Mouse (Mus musculus) embryonic facial prominence, embryonic 12.5 days (tissue): ENCODE results near the gene Cit. TPM values are rescaled to one million over a fixed set of nuclear protein-coding genes. Genes with fewer than 3 reads are reported as not detected.

Experiments used
- ATAC-seq: fragments of 200-750 bp; cut with Nextera tagmentation; 2 replicates; pipeline ENCODE4 v1.8.0; 2017; ENCODE audit not compliant: insufficient number of reproducible peaks, insufficient read depth, low FRiP score, low TSS enrichment
- H3K27ac ChIP-seq: fragments of 300-500 bp; sonication (generic); 2 replicates; pipeline ENCODE4 v1.5.1; 2016; ENCODE audit warnings: mild to moderate bottlenecking
- H3K27me3 ChIP-seq: fragments of 300-500 bp; sonication (generic); 2 replicates; pipeline ENCODE4 v1.6.1; 2016; ENCODE audit warnings: mild to moderate bottlenecking, moderate library complexity
- H3K36me3 ChIP-seq: fragments of 300-500 bp; sonication (generic); 2 replicates; pipeline ENCODE4 v1.6.1; 2016; ENCODE audit warnings: mild to moderate bottlenecking
- H3K4me1 ChIP-seq: fragments of 300-500 bp; sonication (generic); 2 replicates; pipeline ENCODE4 v1.6.1; 2016
- H3K4me2 ChIP-seq: fragments of 300-500 bp; sonication (generic); replicated peaks from 2 replicates; pipeline ENCODE4 v1.6.1; 2016; ENCODE audit warnings: mild to moderate bottlenecking, moderate library complexity
- H3K4me3 ChIP-seq: fragments of 300-500 bp; sonication (generic); 2 replicates; pipeline ENCODE4 v1.5.1; 2016; ENCODE audit warnings: mild to moderate bottlenecking
- H3K9ac ChIP-seq: fragments of 300-500 bp; sonication (generic); 2 replicates; pipeline ENCODE4 v1.6.1; 2016; ENCODE audit warnings: mild to moderate bottlenecking, moderate library complexity
- H3K9me3 ChIP-seq: fragments of 300-500 bp; sonication (generic); 2 replicates; pipeline ENCODE4 v1.6.1; 2016; ENCODE audit warnings: mild to moderate bottlenecking, moderate library complexity
- WGBS: fragments of 180-500 bp; shearing (Covaris S2); methylation state at CpG from one replicate; pipeline ENCODE4 v1.1.7; 2016; 5-methylcytosine and 5-hydroxymethylcytosine counted together
- polyA plus RNA-seq: library from polyadenylated mRNA; unstranded; fragments of >200 nt; fragmentation: Nextera tagmentation; extraction: Ambion mirVana; gene quantifications from 2 replicates; pipeline ENCODE4 v1.2.1, GENCODE M21; 2016

Cit gene
- polyA plus RNA-seq, 1 experiment from 2014 or later, result 36.3 TPM

DNA sequence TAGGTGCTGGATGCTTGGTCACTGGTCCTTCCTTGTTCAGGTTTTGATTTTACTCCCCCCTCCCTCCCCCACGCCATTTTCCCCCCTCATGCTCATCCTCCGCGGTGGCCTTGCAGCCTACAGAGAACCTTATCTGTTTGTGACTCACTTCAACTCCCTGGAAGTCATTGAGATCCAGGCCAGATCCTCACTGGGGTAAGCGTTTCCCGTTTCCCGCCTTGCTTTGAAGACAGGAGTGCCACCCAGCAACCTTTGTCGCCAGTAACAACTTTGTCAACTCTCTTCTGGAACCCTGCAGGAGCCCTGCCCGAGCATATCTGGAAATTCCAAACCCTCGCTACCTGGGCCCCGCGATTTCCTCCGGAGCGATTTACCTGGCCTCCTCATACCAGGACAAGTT, 152.3 kb downstream of the Cit start:
- Histone ChIP-seq H3K4me2 (no peak overlapping the region), H3K9ac (no peak overlapping the region), H3K4me3 (no peak overlapping the region), H3K27ac (no peak overlapping the region), H3K9me3 (no peaks in the 10 kb centered on the region), H3K4me1 (no peaks in the 10 kb centered on the region), H3K36me3 (peaks cover 35% of the 10 kb centered on the region), H3K27me3 (no peaks in the 10 kb centered on the region)
- WGBS, result 78% methylated on average over 13 of the region's 13 CpGs
- ATAC-seq, result no peak

DNA sequence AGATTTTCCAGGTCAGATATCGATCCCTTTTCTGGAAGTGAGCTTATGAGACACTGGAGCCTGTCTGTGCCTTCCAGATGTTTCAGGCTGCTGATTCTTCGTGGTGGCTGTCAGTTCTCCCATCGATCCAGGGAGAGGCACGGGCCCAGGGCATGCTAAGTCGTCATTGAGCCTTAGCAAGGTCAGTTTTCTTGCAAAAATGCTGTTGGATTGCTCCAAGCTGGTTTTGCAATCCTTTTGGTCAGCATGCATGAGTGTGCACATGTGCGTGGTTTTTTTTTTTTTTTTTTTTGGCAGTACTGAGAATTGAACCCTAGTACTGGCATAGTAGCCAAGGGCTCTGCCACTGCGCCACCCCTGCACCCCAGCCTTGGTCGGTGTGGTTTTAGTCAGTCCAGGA, 158.1 kb downstream of the Cit start:
- Histone ChIP-seq H3K9me3 (no peaks in the 10 kb centered on the region), H3K4me3 (no peak overlapping the region), H3K27ac (no peak overlapping the region), H3K9ac (no peak overlapping the region), H3K36me3 (0 out of 2 replicates have a peak, but pooled peaks cover 6% of the 10 kb centered on the region), H3K27me3 (no peaks in the 10 kb centered on the region), H3K4me1 (0 out of 2 replicates have a peak, but pooled peaks cover 4% of the 10 kb centered on the region), H3K4me2 (no peak overlapping the region)
- WGBS, result 76% methylated on average over 8 of the region's 8 CpGs
- no peak for ATAC-seq

- H3K4me3 ChIP-seq, result no peak overlapping the region
- no peak for ATAC-seq
- H3K27me3 ChIP-seq, result no peaks in the 10 kb centered on the region
- H3K4me1 ChIP-seq, result 0 out of 2 replicates have a peak, but pooled peaks cover 4% of the 10 kb centered on the region
- no peak overlapping the region for H3K4me2 ChIP-seq
- H3K27ac ChIP-seq, result no peak overlapping the region
- H3K9ac ChIP-seq, result no peak overlapping the region
- no peaks in the 10 kb centered on the region for H3K9me3 ChIP-seq
- H3K36me3 ChIP-seq, result 0 out of 2 replicates have a peak, but pooled peaks cover 6% of the 10 kb centered on the region
- WGBS, result 40% methylated on average over 13 of the region's 13 CpGs
These were observed 158.7 kb downstream of the Cit start for GRCm38 (mm10) chr5:116003825-116004224.

- no peak overlapping the region for H3K9ac ChIP-seq
- no peaks in the 10 kb centered on the region for H3K9me3 ChIP-seq
- H3K4me2 ChIP-seq, result no peak overlapping the region
- H3K36me3 ChIP-seq, result 0 out of 2 replicates have a peak, but pooled peaks cover 6% of the 10 kb centered on the region
- H3K4me1 ChIP-seq, result 0 out of 2 replicates have a peak, but pooled peaks cover 4% of the 10 kb centered on the region
- H3K27me3 ChIP-seq, result no peaks in the 10 kb centered on the region
- H3K27ac ChIP-seq, result no peak overlapping the region
- 85% methylated on average over 10 of the region's 10 CpGs for WGBS
- ATAC-seq, result no peak
- H3K4me3 ChIP-seq, result no peak overlapping the region
These were observed 159.2 kb downstream of the Cit start for GRCm38 (mm10) chr5:116004271-116004670.

DNA sequence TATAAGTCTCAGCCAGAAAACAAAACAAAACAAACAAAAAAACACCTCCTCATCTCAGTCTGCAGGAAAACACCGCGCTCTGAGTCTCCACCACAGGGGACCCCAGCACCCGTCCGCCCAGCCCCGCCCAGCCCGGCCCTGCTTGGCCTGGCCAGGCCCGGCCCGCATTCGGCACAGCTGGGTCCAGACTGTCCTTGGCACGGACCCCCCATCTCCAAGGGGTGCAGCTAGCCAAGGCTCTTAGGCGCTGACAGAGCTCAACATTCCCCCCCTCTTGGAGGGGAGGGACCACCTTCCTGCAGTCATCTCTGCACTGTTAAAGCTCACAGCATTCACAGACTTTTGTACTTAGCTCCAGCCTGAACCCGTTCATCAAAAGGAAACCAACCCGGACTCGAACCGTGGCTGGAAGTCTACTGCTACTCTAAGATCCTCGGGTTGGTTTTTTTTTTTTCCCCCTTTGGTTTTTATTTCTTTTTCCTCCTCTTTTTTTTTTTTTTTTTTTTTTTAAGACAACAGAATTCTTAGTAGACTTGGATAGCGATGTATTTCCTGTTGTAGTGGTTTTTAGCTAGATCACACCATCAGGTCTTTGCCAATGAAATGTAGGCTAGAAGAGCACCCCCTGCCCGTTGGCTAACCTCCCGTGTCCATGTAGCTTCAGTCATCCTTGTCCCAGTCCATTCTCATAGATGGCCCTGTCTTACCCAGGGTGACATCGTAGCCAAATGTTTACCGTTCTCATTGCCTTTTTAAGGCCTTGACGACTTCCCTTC, 161.4 kb downstream of the Cit start:
- no peak overlapping the region for H3K4me3 ChIP-seq
- H3K27ac ChIP-seq, result no peak overlapping the region
- H3K9me3 ChIP-seq, result no peaks in the 10 kb centered on the region
- H3K9ac ChIP-seq, result no peak overlapping the region
- H3K4me1 ChIP-seq, result 0 out of 2 replicates have a peak, but pooled peaks cover 4% of the 10 kb centered on the region
- H3K36me3 ChIP-seq, result no peaks in the 10 kb centered on the region
- H3K4me2 ChIP-seq, result no peak overlapping the region
- no peak for ATAC-seq
- no peaks in the 10 kb centered on the region for H3K27me3 ChIP-seq
- 68% methylated on average over 22 of the region's 22 CpGs for WGBS

- H3K9ac ChIP-seq, result no peak overlapping the region
- 86% methylated on average over 13 of the region's 13 CpGs for WGBS
- no peaks in the 10 kb centered on the region for H3K9me3 ChIP-seq
- no peaks in the 10 kb centered on the region for H3K27me3 ChIP-seq
- no peak overlapping the region for H3K27ac ChIP-seq
- 0 out of 2 replicates have a peak, but pooled peaks cover under 1% of the 10 kb centered on the region for H3K36me3 ChIP-seq
- H3K4me3 ChIP-seq, result no peak overlapping the region
- no peak for ATAC-seq
- H3K4me2 ChIP-seq, result no peak overlapping the region
- 0 out of 2 replicates have a peak, but pooled peaks cover 4% of the 10 kb centered on the region for H3K4me1 ChIP-seq
These were observed 162.6 kb downstream of the Cit start for GRCm38 (mm10) chr5:116007723-116008122.

- no peak overlapping the region for H3K27ac ChIP-seq
- peaks cover 15% of the 10 kb centered on the region for H3K36me3 ChIP-seq
- H3K4me1 ChIP-seq, result no peaks in the 10 kb centered on the region
- no peak for ATAC-seq
- no peak overlapping the region for H3K4me3 ChIP-seq
- no peaks in the 10 kb centered on the region for H3K9me3 ChIP-seq
- no peak overlapping the region for H3K9ac ChIP-seq
- H3K27me3 ChIP-seq, result no peaks in the 10 kb centered on the region
- WGBS, result 55% methylated on average over 15 of the region's 15 CpGs
- no peak overlapping the region for H3K4me2 ChIP-seq
These were observed 164.2 kb downstream of the Cit start for GRCm38 (mm10) chr5:116009091-116009851.

DNA sequence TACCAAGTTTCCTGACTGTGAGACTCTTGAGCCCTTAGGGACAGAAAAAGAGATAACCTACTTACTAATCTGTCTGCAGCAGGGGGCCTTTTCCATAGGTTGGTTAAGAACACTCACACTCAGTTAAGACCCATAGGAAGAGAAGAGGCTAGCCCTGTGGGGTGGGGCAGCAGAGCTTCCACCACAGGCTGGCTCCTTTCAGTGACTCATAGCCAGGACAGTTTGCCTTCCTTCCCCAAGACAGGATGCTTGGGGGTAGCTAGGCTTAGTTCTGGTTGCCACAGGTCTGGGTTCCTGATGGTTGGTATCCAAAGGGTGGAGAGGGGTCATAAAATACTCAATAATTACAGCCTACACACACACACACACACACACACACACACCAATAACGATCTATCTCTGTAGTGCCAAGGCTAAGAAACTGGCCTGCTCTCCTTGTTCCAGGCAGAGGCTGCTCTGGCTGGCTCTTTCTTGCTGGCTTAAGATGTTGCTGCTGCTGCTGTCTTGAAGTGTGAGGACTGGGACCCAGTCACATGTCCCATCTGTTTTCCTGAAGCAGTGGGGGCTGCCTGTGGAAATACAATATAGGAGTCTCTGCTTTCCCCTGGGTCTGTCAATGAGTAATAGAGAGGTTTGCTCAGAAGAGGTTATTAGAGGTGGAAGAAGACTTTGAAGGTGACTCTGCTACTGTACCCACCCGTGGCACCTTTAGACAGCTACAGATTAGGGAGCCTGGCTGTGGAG, 165.0 kb downstream of the Cit start:
- Histone ChIP-seq H3K27ac (no peak overlapping the region), H3K4me2 (no peak overlapping the region), H3K9ac (no peak overlapping the region), H3K4me3 (no peak overlapping the region), H3K27me3 (no peaks in the 10 kb centered on the region), H3K9me3 (no peaks in the 10 kb centered on the region), H3K36me3 (peaks cover 23% of the 10 kb centered on the region), H3K4me1 (no peaks in the 10 kb centered on the region)
- 73% methylated on average over 2 of the region's 2 CpGs for WGBS
- no peak for ATAC-seq

GRCm38 (mm10) chr5:116011700-116012099, 166.6 kb downstream of the Cit start:
- 92% methylated on average over 7 of the region's 7 CpGs for WGBS
- no peak for ATAC-seq
- H3K36me3 ChIP-seq, result peaks cover 39% of the 10 kb centered on the region

GRCm38 (mm10) chr5:116012503-116012902, 167.4 kb downstream of the Cit start:
- H3K27ac ChIP-seq, result no peak overlapping the region
- H3K36me3 ChIP-seq, result peaks cover 47% of the 10 kb centered on the region
- no peak for ATAC-seq
- H3K4me1 ChIP-seq, result no peaks in the 10 kb centered on the region
- H3K4me3 ChIP-seq, result no peak overlapping the region
- H3K4me2 ChIP-seq, result no peak overlapping the region
- H3K27me3 ChIP-seq, result no peaks in the 10 kb centered on the region
- WGBS, result 91% methylated on average over 7 of the region's 7 CpGs
- H3K9ac ChIP-seq, result no peak overlapping the region
- H3K9me3 ChIP-seq, result no peaks in the 10 kb centered on the region

More at GRCm38 (mm10) chr5:116011700-116012099, 166.6 kb downstream of the Cit start:
- Histone ChIP-seq H3K4me1 (no peaks in the 10 kb centered on the region), H3K27me3 (no peaks in the 10 kb centered on the region), H3K4me2 (no peak overlapping the region), H3K9ac (no peak overlapping the region), H3K27ac (no peak overlapping the region), H3K9me3 (no peaks in the 10 kb centered on the region), H3K4me3 (no peak overlapping the region)

- no peak for ATAC-seq
- 85% methylated on average over 8 of the region's 8 CpGs for WGBS
- H3K4me3 ChIP-seq, result no peak overlapping the region
- H3K27ac ChIP-seq, result no peak overlapping the region
- H3K36me3 ChIP-seq, result peaks cover 60% of the 10 kb centered on the region
- no peaks in the 10 kb centered on the region for H3K9me3 ChIP-seq
- no peak overlapping the region for H3K4me2 ChIP-seq
- H3K9ac ChIP-seq, result no peak overlapping the region
- no peaks in the 10 kb centered on the region for H3K27me3 ChIP-seq
- H3K4me1 ChIP-seq, result no peaks in the 10 kb centered on the region
These were observed 168.7 kb downstream of the Cit start for GRCm38 (mm10) chr5:116013821-116014220.
